Mouse (Mus musculus) liver, embryonic 14.5 days (tissue): ENCODE measurements around the gene Phlpp2.

ENCODE experiments used
- CTCF ChIP-seq: IDR thresholded peaks from 2 replicates; pipeline ENCODE4 v1.5.1; 2016; ENCODE audit warnings: antibody characterized with exemption, low read depth, control low read depth
- EP300 ChIP-seq: IDR thresholded peaks from 2 replicates; pipeline ENCODE4 v1.6.1; 2016; ENCODE audit warnings: antibody characterized with exemption, low read depth

DNA sequence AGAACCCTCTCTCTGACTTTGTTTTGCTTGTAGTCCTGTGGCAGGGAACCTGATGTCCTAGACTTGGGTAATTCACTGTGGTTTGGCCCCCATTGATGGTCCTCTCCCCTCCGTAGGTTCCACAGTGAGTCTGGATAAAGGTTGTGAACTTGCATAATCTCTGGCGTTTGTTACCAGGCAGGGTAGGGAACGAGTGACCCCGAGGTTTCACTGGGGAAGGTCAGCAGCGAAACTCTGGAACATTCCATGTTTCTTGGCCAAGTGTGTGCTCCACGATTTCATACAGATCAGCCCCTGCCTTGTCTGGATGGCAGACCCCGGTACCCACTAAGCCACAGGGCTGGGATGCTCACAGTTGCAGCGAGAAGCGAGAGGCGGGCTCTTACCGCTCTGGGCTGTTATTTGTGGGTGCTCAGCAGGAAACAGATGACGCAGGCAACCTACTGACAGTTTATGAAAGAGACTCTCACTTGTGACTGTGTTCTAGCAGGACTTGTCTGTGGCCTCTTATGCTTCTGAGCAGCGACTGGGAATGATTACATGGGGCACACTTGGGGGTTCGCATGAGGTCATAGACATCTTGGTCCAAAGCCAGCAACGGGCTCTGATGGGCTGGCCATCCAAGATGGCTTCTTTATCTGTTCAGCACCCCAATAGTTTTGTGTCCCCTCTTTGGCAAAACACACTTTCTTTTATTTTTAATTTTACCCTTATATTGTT is 114.2 kb downstream of the Phlpp2 start:
- no peak for TF ChIP-seq CTCF
- no peak for TF ChIP-seq EP300
